Mouse (Mus musculus) cerebellum, adult 8-10 months (tissue): Measurements from ENCODE around the gene Nup62.

Source experiments
- DNase-seq: peaks from one replicate; pipeline ENCODE4 v3.0.0; 2022

Gene Nup62

DNA sequence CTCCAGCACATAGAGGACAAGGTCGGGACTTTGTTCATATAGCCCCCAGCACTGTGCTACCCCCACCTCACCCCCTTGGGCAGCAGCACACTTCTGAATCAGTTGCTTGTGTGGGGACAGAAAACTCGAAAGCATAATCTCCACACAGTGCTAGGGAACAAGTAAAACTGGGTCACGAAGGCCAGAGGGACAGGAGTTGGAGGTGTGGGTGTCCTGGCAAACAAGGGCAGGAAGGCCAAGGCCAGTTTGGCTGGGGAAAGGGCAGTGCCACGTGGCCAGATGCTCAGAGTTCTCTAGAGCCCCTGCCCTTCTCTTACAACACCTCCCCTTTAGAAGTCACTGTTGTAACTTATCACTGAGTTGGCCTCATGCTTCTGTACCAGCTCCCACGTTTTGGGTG is 4.0 kb downstream of the Nup62 start:
- peak; percentile 17 for DNase-seq

GRCm38 (mm10) chr7:44820525-44820924 is 4.6 kb downstream of the Nup62 start:
- no peak for DNase-seq

- DNase-seq = peak; percentile 2
Measured at GRCm38 (mm10) chr7:44821666-44822448, 6.0 kb downstream of the Nup62 start.

- DNase-seq = peak; percentile 5
Measured at GRCm38 (mm10) chr7:44823409-44823808, 7.5 kb downstream of the Nup62 start.

- DNase-seq = peak; percentile 82
Measured at GRCm38 (mm10) chr7:44824872-44825271, 9.0 kb downstream of the Nup62 start.

DNA sequence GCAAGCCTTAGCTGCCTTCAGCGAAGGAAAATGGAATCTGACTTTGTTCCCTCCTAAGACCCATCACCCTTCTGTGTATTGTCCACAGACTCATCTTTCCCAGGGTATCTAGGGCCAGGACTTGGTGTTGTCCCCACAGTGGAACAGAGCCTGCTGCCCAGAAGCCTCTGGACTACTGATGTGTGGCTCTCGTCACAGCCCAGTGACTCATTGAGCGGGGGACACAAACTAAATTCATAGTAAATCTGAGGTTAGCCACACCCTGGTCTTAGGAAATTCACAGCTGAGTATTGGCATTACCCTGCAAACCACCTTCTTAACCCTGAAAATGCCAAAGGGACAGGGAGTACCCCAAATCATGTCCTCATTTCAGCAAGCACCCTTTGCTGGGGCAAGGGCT is 10.9 kb downstream of the Nup62 start:
- no peak for DNase-seq

DNA sequence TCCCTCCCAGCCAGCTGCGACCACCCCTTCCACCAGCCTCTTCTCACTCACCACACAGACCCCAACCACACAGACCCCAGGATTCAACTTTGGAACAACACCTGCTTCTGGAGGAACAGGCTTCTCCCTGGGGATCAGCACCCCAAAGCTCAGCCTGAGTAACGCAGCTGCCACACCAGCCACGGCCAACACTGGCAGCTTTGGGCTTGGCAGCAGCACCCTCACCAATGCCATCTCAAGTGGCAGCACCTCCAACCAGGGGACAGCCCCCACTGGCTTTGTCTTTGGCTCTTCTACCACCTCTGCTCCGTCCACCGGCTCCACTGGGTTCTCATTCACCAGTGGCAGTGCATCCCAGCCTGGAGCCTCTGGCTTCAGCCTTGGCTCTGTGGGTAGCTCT is 12.8 kb downstream of the Nup62 start:
- DNase-seq = no peak

GRCm38 (mm10) chr7:44832763-44833162 is 16.9 kb downstream of the Nup62 start:
- no peak for DNase-seq

DNA sequence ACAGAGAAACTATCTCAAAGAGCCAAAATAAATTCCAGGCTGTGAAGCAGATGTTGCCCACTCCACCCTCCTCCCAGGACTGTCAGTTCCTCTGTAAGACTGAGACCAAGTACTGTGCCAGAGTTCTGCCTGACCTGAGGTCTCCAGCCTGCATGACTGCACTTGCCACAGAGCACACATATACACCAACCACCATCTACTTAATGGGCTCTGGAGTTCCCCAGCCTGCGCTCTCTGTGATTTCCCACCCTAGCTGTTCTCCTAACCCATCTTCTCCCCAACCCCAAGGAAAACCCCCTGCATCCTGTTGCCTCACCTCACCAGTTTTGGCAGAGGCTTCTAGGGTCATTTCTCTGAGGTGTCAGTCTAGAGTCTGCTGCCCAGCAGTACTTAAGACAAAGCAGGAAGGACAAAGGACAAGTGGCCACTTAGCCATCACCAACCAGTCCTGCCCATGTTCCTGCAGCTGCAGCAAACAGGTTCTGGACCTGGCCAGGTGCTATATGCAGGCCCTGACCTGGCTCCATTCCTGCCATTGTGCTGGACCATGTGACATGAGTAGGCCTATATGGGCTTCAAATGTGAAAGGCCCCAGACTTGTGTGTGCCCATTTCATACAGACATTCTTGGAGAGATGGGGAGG is 19.6 kb downstream of the Nup62 start:
- no peak for DNase-seq

GRCm38 (mm10) chr7:44836016-44836404 is 20.1 kb downstream of the Nup62 start:
- DNase-seq = no peak

DNA sequence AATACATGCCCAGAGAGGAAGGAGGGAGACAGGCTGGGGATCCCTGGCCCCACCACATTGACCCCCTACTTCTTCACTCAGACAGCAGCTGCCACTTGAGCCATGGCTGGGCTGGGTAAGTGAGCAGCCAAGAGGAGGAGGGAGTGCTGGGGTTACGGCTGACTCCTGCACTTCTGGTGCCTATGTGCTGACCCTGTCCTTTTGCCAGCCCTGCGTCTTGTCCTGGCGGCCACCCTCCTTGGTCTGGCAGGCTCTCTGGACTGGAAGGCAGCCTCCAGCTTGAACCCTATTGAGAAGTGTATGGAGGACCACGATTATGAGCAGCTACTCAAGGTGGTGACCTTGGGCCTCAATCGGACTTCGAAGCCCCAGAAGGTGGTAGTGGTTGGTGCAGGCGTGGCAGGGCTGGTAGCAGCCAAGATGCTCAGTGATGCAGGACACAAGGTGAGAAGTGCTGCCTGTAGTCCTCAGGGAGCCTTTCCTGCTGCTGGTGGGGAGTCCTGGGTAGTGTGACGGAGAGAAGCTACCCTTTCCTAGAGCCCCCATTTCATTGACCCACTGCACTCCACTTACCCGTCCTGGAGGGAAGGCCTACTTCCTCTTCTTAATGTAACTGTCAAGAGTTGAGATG is 20.6 kb downstream of the Nup62 start:
- no peak for DNase-seq

DNA sequence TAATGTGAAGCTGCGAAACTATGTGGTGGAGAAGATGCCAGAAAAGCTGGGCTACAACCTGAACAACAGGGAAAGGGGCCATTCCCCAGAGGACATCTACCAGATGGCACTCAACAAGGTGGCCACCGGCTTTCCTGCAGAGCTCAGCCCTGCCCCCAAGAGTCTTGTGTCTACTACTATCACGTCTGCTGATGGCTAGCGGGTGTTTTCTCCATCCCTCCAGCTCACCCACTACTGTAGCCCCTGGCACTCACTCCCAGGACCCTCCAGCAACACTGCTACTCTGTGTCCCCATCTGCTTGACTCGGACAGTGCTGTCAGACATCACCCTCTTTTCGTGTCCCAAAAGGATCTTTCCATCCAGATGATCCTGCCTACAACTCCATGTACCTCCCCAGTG is 22.2 kb downstream of the Nup62 start:
- DNase-seq = no peak

DNA sequence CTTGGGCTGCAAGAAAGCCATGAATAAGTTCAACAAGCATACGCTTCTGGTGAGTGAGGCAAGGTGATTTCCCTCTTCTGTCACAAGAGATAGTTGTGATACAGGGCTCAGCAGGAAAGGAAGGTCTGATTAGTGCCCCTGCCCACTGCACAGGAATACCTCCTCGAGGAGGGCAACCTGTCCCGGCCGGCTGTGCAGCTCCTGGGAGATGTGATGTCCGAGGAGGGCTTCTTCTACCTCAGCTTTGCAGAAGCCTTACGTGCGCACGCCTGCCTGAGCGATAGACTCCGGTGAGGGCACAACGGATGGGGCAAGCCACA is 23.2 kb downstream of the Nup62 start:
- no peak for DNase-seq

DNA sequence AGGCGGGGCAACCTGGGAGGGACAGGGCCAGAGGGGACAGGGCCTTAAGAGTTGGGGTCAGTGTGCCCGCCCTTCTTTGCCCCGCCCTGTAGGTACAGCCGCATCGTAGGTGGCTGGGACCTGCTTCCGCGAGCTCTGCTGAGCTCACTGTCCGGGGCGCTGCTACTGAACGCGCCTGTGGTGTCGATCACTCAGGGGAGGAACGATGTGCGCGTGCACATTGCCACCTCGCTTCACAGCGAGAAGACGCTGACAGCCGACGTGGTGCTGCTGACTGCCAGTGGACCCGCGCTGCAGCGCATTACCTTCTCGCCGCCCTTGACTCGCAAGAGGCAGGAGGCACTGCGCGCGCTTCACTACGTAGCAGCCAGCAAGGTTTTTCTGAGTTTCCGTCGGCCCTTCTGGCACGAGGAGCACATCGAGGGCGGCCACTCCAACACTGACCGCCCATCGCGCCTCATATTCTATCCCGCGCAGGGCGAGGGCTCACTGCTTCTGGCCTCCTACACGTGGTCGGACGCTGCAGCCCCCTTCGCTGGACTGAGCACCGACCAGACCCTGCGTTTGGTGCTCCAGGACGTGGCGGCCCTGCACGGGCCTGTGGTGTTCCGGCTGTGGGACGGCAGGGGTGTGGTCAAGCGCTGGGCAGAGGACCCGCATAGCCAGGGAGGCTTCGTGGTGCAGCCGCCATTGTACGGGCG is 23.8 kb downstream of the Nup62 start:
- no peak for DNase-seq

GRCm38 (mm10) chr7:44840426-44840825 is 24.5 kb downstream of the Nup62 start:
- no peak for DNase-seq

GRCm38 (mm10) chr7:44841825-44842463 is 26.1 kb downstream of the Nup62 start:
- no peak for DNase-seq

DNA sequence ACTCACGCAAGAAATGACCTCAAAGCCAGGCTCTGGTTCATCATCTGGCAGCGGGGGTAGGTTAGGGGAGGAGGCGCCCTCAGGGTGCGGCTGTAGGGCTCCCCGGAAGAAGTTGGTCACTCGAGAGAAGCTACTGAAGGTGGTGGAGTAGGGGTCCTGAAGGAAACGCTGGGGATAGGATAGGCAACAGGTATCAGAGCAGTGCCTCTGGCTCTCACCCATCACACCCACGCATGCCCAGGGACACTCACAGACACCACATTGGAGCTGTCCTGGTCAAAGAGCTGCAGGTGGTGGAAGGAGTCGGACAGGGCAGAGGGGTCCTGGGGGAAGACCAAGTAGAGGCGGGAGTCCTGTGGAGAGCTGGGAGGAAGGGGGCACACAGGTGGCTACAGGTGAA is 29.1 kb downstream of the Nup62 start:
- no peak for DNase-seq

- DNase-seq = peak; percentile 39
Measured at GRCm38 (mm10) chr7:44846804-44847203, 30.9 kb downstream of the Nup62 start.

DNA sequence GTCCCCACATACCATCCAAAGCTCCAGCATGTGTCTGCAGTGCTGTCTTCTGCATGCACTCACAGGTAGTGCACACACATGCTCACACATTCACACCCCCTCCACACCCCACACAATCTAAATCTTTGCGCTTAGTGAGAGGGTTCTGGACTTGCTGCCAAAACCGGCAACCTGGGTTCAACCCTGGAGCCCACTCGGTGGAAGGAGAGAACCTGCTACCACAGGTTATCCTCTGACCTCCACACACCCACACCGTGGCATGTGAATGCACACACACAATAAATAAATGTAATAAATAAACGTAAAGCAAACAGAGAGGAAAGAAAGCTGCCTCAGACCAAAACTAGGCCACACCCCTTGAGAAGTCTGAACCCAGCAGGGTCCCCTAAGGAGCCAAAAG is 31.9 kb downstream of the Nup62 start:
- peak; percentile 38 for DNase-seq

- peak; percentile 100 for DNase-seq
Measured at GRCm38 (mm10) chr7:44848561-44849415, 32.9 kb downstream of the Nup62 start, which contains the start of the genes Akt1s1 and Tbc1d17. Akt1s1 (plus strand) TSS chr7:44848991. Tbc1d17 (minus strand) TSS chr7:44849079.

GRCm38 (mm10) chr7:44849416-44850111 is 33.7 kb downstream of the Nup62 start:
- peak; percentile 88 for DNase-seq
